Mouse (Mus musculus): ENCODE measurements at regions not wholly inside any gene's neighbourhood (a gene's known extent, or its start where the extent isn't known, plus 50 kb on each side); places are given as distances from the start of the nearest gene placed in this dataset.

DNA sequence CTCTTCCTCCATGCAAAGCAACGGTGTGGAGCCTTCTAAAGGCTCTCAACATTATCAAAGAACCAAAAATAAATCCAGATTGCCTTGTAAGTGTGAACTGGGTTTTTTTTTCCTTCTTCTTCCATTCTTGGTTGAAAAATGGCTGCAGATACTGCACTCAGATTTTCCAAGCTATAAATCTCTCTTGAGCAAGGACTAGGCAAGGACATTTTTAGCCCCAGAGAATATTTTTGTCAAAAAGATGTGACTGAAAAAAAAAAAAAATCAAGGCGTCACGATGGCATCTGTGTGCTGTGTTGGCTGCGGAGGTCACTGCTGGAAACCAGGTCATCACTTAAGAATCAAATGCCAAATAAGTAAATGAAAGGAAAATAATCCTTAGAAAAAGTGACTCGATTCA, 386.9 kb downstream of the Wdr11 start:
- DNase-seq (ENCODE audit: low spot score in 2 of 2), result no peak

DNA sequence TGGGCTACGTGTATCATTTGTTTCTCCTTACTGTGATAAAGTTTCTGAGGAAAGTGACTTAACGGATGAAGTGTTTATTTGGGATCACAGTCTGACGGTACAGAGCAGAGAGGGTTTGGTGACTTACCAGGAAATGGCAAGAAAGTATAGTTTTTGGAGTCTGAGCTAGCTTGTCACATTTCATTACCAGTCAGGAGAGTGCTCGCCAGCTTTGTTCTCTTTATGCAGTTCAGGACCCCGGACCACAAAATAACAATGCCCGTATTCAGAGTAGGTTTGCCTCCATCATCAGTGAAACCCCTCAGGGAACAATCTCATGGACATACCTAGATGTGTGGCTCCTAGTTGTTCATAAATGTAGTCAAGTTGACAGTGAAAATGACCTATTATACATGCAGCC, 387.7 kb downstream of the Wdr11 start:
- DNase-seq (ENCODE audit: low spot score in 2 of 2), result no peak

DNA sequence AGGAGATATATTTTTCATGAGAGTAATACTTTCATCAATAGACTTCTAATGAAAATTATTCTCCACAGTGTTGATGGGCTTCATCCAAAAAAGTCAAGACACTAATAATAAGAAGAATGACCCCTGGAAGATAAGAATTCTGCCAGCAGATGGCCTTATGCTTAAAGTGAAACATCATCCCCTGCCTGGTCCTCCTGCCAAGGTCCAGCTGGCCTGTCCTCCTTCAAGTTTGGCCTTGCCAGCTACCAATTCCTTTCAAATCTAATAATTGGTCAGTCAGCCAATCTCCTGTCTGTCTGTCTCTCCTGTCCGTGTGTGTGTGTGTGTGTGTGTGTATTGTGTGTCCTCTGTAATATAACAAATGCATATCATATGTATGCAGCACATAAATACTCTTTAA, 388.8 kb downstream of the Wdr11 start:
- DNase-seq (ENCODE audit: low spot score in 2 of 2), result no peak

DNA sequence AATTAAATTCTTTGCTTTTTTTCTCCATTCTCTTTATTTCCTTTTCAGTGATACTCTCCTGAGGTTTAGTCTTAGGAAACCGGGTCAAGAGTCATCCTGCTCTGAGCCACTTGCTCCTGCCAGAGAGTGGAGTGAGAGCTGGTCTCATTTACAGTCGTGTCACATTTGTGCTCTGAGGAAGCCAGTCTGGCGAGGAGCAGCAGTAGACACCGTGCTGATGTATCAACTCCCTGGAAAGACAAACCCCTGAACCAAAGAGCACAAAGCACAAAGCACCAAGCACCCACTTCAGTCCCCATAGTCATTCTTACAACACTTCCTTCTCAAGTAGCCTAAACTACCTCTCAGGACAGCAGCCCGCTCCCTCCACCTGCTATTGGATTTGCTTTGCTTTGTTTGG, 390.7 kb downstream of the Wdr11 start:
- DNase-seq (ENCODE audit: low spot score in 2 of 2), result no peak

DNA sequence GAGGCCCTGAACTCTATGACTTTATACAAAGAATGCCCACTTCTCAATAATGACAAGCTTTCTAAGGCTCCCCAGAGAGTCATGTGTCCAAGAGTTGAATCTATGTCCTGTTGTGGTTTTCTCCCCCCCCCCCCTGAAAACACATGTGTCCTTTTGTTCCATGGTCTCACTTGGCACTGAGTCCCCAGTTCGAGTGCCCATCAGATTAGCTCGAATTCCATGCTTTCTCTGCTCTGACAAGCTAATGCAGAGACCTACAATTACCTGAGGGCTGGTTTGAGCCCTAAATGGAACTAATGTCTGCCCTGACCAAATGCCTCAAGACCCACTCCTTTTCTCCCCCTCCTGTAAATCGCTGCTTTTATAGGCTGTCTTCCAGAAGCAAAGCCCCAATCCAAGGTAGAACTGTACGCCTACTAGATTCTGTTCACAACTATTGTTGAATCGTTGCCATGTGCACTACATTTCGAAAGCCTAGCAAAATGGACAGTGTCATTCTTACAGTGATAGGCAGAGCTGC, 392.0 kb downstream of the Wdr11 start:
- DNase-seq (ENCODE audit: low spot score in 2 of 2), result no peak

DNA sequence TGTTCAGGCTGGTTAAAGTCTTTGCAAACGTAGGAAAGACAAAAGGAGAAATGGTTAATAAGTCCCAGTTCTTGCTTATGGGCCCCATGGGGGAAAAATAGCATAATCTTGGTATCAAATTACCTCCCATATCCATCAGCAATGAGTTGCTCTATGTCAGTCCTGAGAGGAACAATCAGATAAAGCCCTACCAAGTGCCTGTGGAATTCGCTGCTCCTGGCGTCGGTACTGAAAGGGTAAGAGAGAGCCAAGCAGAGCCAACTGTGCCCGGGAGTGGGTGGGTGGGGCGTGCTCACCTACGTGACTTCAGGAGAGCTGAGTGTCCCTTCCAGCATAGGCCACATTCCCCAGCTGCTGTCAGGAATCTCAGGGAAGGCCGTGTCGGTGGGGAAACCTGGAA, 392.7 kb downstream of the Wdr11 start:
- no peak for DNase-seq (ENCODE audit: low spot score in 2 of 2)

DNA sequence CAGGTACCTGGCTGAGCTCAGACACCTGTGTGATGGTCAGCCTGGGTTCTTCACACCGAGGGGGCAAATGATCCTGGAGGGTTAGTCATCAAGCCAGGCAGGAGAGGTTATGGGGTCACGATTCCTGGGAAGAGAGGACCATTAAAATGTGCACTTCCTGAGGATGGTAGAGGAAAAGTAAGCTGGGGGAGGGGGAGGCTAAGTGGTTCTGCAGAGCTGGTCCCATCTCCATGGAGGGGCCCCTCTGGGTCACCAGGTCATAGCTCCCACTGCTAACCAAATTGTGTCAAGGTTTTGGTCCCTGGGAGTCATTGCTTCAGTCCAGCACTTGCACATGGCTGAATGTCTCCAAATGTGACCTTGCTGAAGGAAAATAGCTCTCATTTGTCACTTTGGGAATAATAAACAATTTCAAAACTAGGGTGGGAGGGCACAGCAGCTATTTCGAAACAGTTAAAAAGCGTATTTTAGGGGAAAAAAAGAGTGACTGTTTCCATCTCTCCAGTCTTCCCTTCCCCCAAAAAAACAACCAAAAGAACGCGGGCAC, 395.5 kb downstream of the Wdr11 start:
- DNase-seq (ENCODE audit: low spot score in 2 of 2), result no peak

DNA sequence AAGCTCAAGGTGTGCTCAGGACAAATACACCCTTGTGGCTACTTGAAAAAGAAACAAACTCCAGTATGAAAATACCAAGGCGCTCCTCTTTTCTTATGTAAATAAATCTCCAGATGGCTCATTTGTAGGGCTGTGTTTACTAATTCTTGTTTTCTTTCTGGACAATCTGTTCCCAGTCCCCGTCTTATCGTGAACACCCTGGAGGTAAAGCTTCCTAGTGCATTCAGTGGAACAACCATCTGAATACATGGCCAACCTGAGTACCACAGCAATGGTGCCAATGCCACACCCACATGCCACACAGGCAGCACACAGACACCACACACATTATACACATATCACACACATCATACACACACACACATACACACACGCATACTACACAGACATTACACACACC, 396.1 kb downstream of the Wdr11 start:
- no peak for DNase-seq (ENCODE audit: low spot score in 2 of 2)

DNA sequence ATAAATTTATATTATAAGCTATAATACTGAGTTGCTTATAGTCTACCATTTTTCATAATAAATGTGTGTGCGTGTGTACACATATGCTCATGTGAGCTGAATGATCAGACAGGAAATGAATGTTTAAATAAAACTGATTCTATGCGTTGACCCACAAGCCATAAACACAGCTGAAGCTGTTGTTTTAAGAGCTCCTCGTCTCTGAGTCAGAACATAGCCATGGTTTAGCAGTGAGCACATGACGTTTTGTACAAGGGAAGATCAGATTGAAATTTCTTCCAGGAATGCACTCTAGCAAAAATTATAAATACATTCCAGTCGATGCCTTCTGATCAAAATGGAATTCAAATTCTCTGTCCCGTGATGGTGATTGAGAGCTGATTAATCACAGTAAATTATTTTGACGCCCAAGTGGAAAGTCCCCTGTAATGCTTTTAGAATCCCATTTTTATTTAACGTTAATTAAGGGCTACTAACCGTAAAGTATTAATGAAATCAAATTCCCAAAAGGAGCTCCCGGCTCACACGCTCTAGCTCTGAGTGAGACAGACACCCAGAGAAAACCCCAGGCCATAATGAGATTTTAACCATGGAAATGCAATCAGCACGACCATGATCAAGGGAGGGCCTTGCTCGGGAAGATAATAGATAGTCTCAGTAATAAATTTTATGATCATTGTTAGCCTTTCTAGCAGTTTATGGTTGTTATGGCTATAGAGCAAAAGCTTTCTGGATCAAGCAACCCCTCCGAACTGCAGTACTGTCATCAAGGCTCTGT, 402.0 kb downstream of the Wdr11 start:
- no peak for DNase-seq (ENCODE audit: low spot score in 2 of 2)

DNA sequence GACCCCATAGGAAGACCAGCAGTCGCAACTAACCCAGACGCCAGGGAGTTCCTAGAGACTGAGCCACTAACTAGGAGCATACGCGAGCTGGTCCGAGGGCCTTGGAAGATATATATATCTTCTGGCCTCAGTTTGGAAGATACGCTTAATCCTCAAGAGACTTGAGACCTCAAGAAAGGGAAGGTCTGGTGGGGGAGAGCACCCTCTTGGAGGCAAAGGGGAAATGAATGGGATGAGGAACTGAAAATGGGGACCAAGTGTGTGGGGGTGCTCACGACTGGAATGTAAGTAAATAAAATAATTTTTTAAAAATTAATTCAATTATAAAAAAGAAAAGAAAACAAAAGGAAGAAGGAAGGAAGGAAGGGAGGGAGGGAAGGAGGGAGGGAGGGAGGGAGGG, 403.9 kb downstream of the Wdr11 start:
- no peak for DNase-seq (ENCODE audit: low spot score in 2 of 2)

DNA sequence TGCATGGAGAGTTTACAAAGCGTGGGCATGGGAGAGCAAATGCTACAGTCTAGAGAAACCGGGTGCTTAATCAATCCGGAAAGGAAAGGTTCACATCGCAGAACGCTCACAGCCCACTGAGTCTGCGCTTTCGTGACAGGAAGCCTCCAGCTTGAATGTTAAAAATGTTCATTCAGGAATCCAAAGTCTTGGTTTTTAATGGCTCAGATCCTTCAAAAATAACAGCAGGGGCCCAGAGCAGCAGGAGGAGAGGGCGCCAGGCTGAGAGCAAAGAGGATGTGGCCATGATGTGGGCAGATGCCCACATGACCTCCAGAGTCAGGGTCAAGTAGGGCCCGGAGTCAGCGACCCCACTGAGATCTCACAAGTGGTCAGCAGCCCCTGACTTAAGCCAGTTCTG, 409.4 kb downstream of the Wdr11 start:
- no peak for DNase-seq (ENCODE audit: low spot score in 2 of 2)

DNA sequence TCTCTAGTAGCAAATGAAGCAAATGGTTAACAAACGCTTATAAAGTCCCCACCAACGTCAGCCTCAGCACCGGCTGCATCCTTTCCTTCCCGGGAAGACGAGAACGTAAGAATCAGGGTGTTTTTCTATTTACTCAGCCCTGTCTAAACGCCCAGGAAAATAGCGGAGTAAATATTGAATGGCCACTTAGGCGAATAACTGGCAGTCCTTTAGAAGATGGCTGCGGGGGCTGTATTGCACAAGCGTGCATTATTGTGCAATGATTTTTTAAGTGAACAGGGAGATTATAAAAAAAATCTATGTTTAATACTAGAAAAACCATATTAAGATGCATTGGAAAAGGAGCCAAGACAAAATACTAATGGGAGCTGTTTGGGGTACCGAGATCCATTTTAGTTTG, 410.3 kb downstream of the Wdr11 start:
- no peak for DNase-seq (ENCODE audit: low spot score in 2 of 2)

DNA sequence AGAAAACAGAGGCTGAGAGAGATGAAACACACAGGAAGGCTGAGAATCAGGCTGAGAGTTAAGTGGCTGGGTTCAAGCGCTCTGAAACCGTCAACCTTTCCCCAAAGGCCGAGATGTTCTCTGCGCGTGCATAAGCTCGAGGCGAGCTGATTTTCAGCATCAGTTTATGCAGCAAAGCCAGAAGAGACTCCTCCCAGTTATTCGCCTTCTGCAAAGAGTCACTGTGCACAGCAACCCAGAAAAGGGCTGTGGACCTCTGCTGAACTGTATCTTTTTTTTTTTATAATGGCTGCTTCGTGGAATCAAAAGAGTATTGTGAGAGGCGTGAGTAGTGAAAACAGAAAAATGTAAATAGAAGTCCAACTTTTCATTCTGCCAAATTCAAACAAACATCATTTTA, 413.7 kb downstream of the Wdr11 start:
- no peak for DNase-seq (ENCODE audit: low spot score in 2 of 2)

DNA sequence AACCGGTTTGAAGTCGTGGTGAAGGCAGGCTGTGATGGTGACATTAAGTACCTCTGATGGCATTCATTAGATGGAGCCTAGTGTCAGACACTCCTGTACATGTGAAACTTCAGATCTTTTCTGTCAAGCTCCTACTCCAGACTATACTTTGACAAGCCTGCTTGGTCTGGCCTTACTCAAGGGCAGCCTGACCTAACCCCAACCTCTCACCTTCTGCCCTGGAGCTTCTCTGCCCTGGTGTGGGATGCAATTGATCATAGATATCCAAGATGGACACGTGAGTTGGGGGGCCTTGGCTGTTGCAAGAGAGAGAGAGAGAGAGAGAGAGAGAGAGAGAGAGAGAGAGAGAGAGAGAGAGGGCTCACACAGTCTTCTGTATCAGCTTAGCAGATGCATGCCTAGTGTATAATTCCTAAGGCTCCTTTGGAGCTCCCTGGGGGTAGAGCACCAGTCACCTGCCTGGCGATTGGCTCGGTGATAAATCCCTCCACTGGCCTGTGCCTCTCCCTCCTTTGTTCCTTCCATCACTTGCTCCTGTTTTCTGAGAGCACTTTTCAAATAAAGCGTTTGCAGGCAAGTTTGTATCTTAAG, 416.4 kb downstream of the Wdr11 start:
- DNase-seq (ENCODE audit: low spot score in 2 of 2), result no peak

DNA sequence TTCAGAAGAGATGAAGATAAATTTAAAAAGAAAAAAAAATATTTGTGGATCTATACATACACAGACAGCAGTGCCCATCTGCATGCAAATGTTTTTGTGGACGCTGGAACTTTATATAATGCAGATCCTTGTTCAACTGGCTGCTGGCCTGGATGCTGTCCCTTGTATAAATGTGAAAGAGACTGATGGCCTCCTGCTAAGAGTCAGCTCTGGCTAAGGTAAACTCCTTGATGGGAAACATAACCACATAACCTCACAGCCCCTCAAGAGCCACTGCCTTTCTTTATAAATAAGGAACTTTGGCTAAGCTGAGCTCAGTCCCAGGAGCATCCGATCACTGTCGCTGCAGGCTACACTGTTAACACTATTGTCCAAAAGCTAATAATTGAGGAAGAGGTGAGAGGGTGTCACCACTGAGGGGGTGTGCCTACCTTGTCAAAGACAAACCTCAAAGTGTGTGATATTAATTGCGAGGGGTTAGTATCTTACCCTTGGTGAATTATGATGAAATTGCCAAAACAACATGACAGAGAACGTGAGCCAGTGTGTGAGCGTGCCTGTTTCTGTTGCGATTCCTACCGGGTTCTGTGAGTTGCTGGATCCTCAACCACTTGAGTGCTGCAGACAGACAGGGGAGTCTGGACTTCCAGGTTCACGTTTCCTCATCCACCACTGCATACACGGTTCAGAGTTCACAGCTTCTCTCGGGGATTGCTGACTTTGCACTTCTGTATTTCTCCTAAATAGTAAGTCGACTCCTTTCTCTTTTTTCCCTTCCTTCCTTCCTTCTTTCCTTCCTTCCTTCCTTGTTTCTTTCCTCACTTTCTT, 417.1 kb downstream of the Wdr11 start:
- DNase-seq (ENCODE audit: low spot score in 2 of 2), result no peak

DNA sequence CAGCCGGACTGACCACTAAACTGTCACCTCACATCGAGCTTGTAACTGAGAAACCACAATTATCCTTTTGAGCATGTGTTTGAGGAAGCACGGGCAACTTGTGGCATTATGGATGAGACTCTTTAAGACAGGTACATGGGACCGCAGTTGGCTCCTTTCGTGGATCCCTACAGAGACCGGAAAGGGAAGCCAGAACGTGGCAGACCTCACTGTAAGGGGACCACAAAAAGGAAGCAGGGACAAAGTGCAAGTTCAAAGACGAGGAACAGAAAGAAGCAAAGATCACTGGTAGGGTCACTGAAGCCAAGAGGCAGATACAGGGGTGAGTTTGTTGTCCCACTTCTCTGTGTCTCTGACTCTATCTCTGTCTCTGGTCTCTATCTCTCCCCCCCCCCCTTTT, 420.4 kb downstream of the Wdr11 start:
- DNase-seq (ENCODE audit: low spot score in 2 of 2), result no peak

DNA sequence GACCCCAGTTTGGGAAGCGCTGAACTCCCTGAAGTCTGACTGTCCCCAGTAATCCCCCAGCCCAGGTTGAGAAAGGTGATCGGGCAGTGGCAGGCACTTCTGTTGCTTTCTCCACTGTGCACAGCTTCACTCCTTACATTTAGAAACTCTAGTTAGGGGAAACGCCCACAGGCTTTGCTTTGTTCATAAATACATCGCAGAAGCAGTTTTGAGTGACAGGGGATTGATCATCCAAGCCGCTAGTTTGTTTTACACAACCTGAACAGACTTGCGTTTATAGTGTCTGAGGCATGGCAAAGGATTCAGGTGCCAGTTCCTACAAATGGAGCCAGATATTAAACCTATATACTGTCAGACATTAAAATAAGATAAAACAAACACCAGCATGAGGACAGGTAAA, 421.4 kb downstream of the Wdr11 start:
- DNase-seq (ENCODE audit: low spot score in 2 of 2), result no peak

DNA sequence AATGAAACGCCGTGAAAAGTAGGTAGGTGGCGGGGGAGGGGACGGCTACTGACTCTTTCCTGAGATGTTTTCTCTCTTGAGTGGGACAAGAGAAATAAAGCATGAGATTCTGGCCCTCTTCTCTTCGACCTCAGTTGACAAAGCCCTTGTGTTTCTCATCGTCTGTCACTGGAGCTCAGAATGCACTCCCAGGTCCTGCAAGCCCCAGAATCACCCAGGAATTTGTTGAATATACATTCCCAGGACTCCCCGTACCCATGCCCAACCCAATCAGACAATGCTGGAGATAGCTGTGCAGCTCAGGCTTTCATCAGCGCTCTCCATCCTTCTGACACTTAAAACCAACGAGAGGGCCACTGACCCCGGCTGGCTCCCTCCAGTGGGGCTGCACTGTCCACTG, 422.9 kb downstream of the Wdr11 start:
- DNase-seq (ENCODE audit: low spot score in 2 of 2), result no peak

DNA sequence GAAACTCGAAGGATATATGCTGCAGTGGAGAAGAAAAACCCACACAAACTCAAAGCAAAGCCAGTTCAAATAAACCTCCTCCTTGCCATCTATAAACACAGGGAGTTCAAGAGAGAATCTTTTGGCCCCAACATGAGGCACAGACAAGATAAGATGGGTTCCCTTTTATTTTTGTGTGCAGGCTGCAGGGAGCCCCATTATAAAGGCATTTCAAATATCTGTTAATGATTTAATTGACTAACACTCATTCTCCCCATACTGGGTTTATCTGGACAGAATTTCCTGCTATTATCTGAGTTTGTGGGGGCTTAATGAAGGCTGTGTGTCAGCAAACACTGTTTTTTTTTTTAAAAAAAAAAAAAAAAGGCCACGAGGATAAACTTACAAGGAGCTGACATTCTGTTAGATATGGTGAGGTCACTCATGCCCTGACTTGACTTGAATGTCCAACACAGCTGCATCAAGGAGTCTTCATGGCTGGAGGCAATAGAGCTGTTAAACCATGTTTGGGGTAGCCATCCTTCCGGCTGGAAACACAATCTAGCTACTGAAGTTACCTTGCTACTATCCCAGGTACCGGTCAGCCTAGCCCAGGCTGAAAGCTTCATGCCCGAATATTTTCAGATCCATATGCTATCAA, 423.8 kb downstream of the Wdr11 start:
- DNase-seq (ENCODE audit: low spot score in 2 of 2), result no peak

DNA sequence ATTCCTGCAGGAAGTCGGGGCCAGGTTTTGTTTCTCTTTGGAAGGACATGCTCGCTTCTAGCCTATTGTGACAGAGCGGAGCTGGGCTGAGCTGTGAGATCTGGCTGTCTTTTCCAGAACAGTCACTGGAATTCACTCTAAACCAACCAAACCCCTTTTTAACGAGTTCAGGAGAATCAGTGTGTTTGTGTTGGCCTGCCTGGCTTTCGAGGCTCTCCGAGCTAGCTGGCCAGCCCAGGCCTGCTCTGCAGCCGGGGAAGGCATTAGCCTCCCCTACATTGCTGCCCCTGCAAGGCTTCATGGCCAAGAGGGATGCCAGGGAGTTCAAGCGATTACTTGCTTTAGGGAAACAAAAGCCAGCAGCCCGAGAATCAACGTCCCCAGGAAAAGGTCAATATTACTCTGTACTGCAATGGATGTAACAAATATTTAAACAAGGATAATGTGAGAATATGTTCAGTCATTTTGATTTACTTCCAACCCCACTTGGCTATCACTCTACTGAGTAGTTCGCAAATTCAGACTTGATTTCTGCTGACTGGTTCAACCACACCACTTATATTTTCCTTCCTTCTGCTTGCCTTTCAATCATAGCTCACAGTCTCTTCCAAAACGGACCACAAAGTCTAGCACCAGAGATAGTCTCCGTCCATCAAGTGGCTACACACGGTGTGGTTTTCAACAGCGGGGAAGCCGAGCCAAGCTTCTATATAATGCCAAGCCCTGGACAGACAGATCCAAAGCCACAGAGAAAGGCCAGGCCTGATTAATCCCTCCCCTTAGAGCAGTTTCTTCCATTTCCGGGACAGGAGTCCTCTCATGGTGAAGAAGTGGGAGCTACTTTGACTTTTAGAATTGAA, 424.6 kb downstream of the Wdr11 start:
- no peak for DNase-seq (ENCODE audit: low spot score in 2 of 2)

Measured in adrenal gland, postnatal 4 days (tissue).